Mouse (Mus musculus): ENCODE data around the gene Vangl2.
"Not testable (repeated sequence)": the region's sequence is repeated elsewhere in the genome, so short reads cannot be mapped to it uniquely, and the experiment has no call there.

The Vangl2 gene

GRCm38 (mm10) chr1:171998820-171999597 lies 29.2 kb downstream of the Vangl2 start:
- DNase-seq = no peak

GRCm38 (mm10) chr1:171996701-171997100 lies 31.5 kb downstream of the Vangl2 start:
- DNase-seq = no peak

- DNase-seq = no peak
These were observed 33.1 kb downstream of the Vangl2 start for GRCm38 (mm10) chr1:171994918-171995715.

GRCm38 (mm10) chr1:171994501-171994900 lies 33.7 kb downstream of the Vangl2 start:
- DNase-seq = no peak

- no peak for DNase-seq
These were observed 35.2 kb downstream of the Vangl2 start for GRCm38 (mm10) chr1:171992901-171993530.

- no peak for DNase-seq
These were observed 36.4 kb downstream of the Vangl2 start for GRCm38 (mm10) chr1:171991883-171992282.

GRCm38 (mm10) chr1:171984121-171984520 lies 44.1 kb downstream of the Vangl2 start:
- no peak for DNase-seq

- no peak for DNase-seq
These were observed 44.8 kb downstream of the Vangl2 start for GRCm38 (mm10) chr1:171983372-171984001.

- DNase-seq = no peak
These were observed 45.5 kb downstream of the Vangl2 start for GRCm38 (mm10) chr1:171982740-171983139.

- DNase-seq = no peak
These were observed 46.1 kb downstream of the Vangl2 start for GRCm38 (mm10) chr1:171982170-171982569.

GRCm38 (mm10) chr1:171979969-171980730 lies 48.1 kb downstream of the Vangl2 start:
- no peak for DNase-seq

- no peak for DNase-seq
These were observed 50.4 kb downstream of the Vangl2 start for GRCm38 (mm10) chr1:171977891-171978290.

- no peak for DNase-seq
These were observed 51.3 kb downstream of the Vangl2 start for GRCm38 (mm10) chr1:171976826-171977539.

GRCm38 (mm10) chr1:171975831-171976230 lies 52.4 kb downstream of the Vangl2 start:
- DNase-seq = no peak

GRCm38 (mm10) chr1:171975377-171975776 lies 52.9 kb downstream of the Vangl2 start:
- DNase-seq = no peak

GRCm38 (mm10) chr1:171974361-171974760 lies 53.9 kb downstream of the Vangl2 start:
- not testable (repeated sequence) for DNase-seq

GRCm38 (mm10) chr1:171970854-171971586 lies 57.2 kb downstream of the Vangl2 start:
- DNase-seq = no peak

- DNase-seq = no peak
These were observed 59.0 kb downstream of the Vangl2 start for GRCm38 (mm10) chr1:171969221-171969620.

- DNase-seq = no peak
These were observed 62.0 kb downstream of the Vangl2 start for GRCm38 (mm10) chr1:171966054-171966790.

GRCm38 (mm10) chr1:171963613-171964012 lies 64.6 kb downstream of the Vangl2 start:
- DNase-seq = no peak

Measured in cerebellum, postnatal 36 days (tissue).